Mouse (Mus musculus): ENCODE measurements around the gene 9130230L23Rik.

GRCm38 (mm10) chr5:66027206-66027605, 23.1 kb upstream of the 9130230L23Rik start:
- no peak for TF ChIP-seq CTCF (IDR thresholded peaks at IDR 0.05)
- no peak for TF ChIP-seq EP300 (IDR thresholded peaks at IDR 0.05)
